Mouse (Mus musculus) cortical plate, adult 2 months (tissue): Measurements from ENCODE around the gene Urgcp. TPM values are rescaled to one million over a fixed set of nuclear protein-coding genes. Genes with fewer than 3 reads are reported as not detected.

ENCODE experiments used
- H3K27ac ChIP-seq: fragments of 200-500 bp; 2 replicates; pipeline ENCODE4 v1.5.1; 2012; ENCODE audit warnings: low read length, control low read depth, inconsistent platforms; ENCODE audit not compliant: insufficient read depth
- H3K4me1 ChIP-seq: fragments of 200-500 bp; 2 replicates; pipeline ENCODE4 v1.6.1; 2011; ENCODE audit warnings: low read length; ENCODE audit not compliant: control insufficient read depth, insufficient read depth
- H3K4me3 ChIP-seq: fragments of 200-500 bp; 2 replicates; pipeline ENCODE4 v1.5.1; 2011; ENCODE audit warnings: mild to moderate bottlenecking, low read length, control low read depth; ENCODE audit not compliant: insufficient read depth
- CTCF ChIP-seq: fragments of 200-500 bp; IDR thresholded peaks from 2 replicates; pipeline ENCODE4 v1.5.1; 2011; ENCODE audit warnings: mild to moderate bottlenecking, control low read depth, low read length; ENCODE audit not compliant: insufficient read depth; ENCODE audit errors: extremely low read depth
- POLR2A ChIP-seq: fragments of 200-500 bp; IDR thresholded peaks from 2 replicates; pipeline ENCODE4 v1.6.1; 2011; ENCODE audit warnings: mild to moderate bottlenecking, low read length, control low read depth; ENCODE audit not compliant: insufficient read depth; ENCODE audit errors: extremely low read depth
- polyA plus RNA-seq: library from polyadenylated mRNA; depleted of rRNA; stranded (reverse); fragments of >200 nt; gene quantifications from 2 replicates; pipeline ENCODE4 v1.2.3, GENCODE M21; 2012

The Urgcp gene
- polyA plus RNA-seq, 1 experiment: 33.0 TPM

DNA sequence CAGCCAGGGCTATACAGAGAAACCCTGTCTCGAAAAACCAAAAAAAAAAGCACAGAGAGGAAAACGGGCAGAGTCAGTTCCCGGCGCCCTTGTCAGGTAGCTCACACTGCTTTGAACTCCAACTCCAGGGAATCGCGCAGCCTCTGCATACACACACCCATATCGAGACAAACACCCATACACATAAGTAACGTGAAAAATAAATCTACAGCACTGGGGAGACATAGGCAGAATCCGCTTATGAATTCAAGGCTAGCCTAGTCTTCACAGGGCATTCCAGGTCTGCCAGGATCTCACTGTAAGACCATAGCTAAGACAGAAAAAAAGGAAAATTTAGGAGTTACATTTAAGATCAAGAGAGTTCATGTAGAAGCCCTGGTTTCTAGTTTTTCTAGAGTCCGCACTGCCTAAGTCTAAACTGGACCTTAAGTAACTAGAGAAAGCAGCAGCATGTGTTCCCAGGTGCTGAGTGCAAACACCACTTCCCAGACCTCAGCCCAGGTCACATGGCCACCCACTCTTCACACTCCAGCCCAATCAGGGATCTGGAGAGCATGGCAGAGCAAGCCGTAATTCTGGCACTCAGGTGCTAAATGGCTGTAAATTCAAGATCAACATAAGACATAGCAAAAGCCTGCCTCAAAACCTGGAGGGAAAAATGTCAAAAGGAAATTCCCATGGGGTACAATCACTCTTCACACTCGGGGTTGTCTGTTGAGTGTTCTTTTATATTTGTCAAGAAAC, 43.4 kb downstream of the Urgcp start:
- H3K27ac ChIP-seq: no peak overlapping the region
- no peak overlapping the region for H3K4me3 ChIP-seq
- H3K4me1 ChIP-seq: no peaks in the 10 kb centered on the region
- TF ChIP-seq CTCF: no peak
- no peak for TF ChIP-seq POLR2A

DNA sequence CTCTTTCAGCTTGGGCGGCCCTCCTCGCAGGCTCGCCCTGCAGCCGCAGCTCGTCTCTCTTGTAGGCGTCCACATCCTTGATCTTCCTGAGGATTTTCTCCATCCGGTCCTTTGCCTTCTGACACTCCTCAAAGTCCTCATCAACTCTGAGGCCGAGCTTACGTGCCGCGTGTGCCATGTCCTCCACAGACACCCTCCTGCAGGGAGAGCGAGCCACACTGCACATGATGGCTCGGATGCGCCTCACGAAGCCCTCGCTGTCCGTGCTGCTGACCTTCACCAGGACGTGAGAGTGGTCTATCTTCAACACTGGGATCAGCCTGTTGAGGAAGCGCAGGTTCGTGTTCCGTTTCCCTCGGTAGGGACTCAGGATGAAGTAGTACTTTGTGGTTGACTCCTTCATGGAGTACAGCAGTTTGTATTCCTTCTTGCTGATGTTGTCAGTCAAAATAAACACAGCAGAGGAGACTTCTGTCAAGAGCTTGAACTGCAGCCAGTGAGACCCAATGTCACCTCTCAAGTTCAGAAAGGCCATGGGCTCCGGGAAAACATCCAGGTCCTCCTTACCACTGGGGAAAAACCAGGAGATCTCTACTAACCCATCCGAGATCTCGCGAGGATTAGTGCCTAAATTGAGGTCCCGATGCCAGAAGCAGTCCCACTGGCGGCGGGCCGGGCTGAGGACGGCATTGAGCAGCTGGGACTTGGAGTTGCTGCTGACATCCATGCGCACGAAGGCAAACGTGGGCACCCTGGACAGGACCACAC, 45.1 kb downstream of the Urgcp start:
- Histone ChIP-seq H3K4me3 (no peak overlapping the region), H3K4me1 (no peaks in the 10 kb centered on the region), H3K27ac (no peak overlapping the region)
- TF ChIP-seq POLR2A (no peak), CTCF (no peak)

DNA sequence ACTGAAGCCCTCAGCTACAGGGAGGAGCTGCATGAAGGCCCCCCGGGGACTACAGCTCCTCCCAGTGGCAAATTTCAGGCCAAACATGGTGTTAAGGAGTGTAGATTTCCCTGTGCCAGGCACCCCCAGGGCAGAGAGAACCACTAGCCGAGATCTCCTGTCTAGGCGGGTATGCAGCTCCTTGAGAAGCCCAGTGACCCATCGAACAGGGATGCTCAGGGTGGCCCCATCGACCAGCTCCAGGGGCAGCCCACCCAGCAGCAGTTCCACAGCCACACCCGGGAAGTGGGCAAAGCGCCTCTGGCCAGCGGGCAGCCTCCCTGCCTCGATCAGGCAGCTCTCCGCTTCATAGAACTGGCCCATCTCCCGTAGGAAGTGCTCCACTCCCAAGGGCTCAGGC, 45.9 kb downstream of the Urgcp start:
- no peaks in the 10 kb centered on the region for H3K4me1 ChIP-seq
- no peak overlapping the region for H3K4me3 ChIP-seq
- no peak for TF ChIP-seq POLR2A
- no peak for TF ChIP-seq CTCF
- H3K27ac ChIP-seq: no peak overlapping the region

GRCm38 (mm10) chr11:5715630-5716105, 46.5 kb downstream of the Urgcp start, which contains the start of gene Mrps24:
Mrps24 (minus strand) TSS chr11:5715680.
- H3K4me3 ChIP-seq: no peak within 1 kb of the TSS
- no peak within 1 kb of the TSS for H3K27ac ChIP-seq
- H3K4me1 ChIP-seq: no peaks in the 10 kb centered on the region
- TF ChIP-seq CTCF (no peak), POLR2A (no peak)

- H3K4me3 ChIP-seq: no peak overlapping the region
- H3K4me1 ChIP-seq: no peaks in the 10 kb centered on the region
- TF ChIP-seq POLR2A: no peak
- TF ChIP-seq CTCF: no peak
- H3K27ac ChIP-seq: no peak overlapping the region
These were observed 47.0 kb downstream of the Urgcp start for GRCm38 (mm10) chr11:5715179-5715578.

DNA sequence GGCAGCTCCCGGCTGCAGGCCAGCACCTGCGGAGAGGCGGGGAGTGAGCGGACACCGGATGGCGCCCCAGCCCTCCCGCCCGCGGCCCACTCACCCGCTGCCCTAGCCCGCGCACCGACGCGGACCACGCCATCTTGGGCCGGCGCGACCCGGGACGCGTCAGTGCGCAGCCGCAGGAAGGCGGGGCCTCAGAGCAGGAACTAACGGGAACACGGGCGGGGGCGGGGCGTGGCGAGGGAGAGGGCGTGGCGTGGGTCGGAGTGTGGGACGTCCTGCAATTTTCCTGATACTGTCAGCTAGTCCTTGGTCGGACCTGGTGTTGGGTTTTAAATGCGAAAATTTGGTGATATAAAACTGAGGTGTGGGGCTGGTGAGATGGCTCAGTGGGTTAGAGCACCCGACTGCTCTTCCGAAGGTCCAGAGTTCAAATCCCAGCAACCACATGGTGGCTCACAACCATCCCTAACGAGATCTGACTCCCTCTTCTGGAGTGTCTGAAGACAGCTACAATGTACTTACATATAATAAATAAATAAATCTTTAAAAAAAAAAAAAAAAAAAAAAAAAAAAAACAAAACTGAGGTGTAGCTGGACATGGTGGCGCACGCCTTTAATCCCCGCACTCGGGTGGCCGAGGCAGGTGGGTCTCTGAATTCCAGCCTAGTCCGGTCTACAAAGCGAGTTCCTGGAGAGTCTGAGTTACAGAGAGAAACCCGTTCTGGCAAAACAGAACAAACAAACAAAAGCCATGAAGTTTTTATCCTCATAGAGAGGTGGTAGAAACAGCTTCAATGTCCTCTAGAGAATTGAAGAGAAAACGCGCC, 54.4 kb downstream of the Urgcp start:
- H3K27ac ChIP-seq: no peak overlapping the region
- H3K4me1 ChIP-seq: no peaks in the 10 kb centered on the region
- H3K4me3 ChIP-seq: peak overlapping the region; percentile 85
- TF ChIP-seq POLR2A (peak; percentile 63; the same call in 1 of the 2 replicates), CTCF (no peak)

DNA sequence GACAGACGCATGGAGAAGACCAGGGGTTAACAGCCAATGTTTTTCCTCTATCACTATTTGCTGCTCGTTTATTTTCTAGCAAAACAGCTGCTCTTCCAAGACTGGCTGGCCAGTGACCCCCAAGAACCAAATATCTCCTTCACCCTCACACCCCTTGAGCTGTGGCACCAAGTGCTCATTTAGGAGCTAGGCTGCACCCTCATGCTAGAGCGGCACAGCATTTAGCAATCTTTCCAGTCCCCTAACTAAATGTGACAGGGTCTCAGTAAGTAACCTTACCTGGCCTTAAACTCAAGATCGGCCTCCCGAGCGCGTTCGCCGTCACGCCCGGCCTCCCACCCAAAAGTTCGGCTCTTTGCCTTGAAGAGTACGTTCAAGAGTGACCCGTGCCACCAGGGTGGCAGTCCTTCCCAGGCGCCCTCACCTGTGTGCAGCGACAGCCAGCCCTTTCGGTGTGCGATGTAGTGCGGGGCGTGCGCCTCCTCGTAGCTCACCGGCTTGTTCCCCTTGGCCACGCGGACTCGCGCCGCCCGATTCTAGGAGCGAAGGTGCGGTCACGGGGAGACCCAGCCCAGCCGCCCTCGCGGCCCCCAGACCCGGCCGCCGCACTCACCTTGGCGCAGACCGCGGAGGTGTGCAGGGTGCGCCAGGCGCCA, 55.2 kb downstream of the Urgcp start:
- Histone ChIP-seq H3K27ac (no peak overlapping the region), H3K4me3 (peak overlapping the region; percentile 85), H3K4me1 (no peaks in the 10 kb centered on the region)
- TF ChIP-seq CTCF: no peak
- TF ChIP-seq POLR2A: no peak

- peak overlapping the region; percentile 85 for H3K4me3 ChIP-seq
These were observed 56.2 kb downstream of the Urgcp start for GRCm38 (mm10) chr11:5705972-5706371.

DNA sequence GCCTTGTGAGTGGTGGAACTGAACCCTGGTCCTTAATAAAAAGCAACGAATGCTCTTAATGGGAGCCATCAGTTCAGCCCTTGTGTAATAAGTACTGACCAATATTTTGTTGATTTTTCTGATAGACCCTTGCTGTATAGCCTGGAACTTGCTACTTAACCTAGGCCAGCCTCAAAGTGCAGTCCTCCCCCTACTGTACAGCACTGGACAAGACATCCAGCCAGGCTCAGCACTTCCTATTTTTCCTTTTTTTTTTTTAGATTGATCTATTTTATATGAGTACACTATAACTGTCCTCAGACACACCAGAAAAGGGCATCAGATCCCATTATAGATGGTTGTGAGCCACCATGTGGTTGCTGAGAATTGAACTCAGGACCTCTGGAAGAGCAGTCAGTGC, 58.8 kb downstream of the Urgcp start:
- no peak for TF ChIP-seq POLR2A
- TF ChIP-seq CTCF: no peak
- no peak overlapping the region for H3K4me3 ChIP-seq
- H3K4me1 ChIP-seq: no peaks in the 10 kb centered on the region
- no peak overlapping the region for H3K27ac ChIP-seq

More at GRCm38 (mm10) chr11:5705972-5706371, 56.2 kb downstream of the Urgcp start:
- Histone ChIP-seq H3K27ac (no peak overlapping the region), H3K4me1 (no peaks in the 10 kb centered on the region)
- no peak for TF ChIP-seq POLR2A
